Mouse (Mus musculus): ENCODE measurements at regions not wholly inside any gene's neighbourhood (a gene's known extent, or its start where the extent isn't known, plus 50 kb on each side); places are given as distances from the start of the nearest gene placed in this dataset.
"Not testable (repeated sequence)": the region's sequence is repeated elsewhere in the genome, so short reads cannot be mapped to it uniquely, and the experiment has no call there.

DNA sequence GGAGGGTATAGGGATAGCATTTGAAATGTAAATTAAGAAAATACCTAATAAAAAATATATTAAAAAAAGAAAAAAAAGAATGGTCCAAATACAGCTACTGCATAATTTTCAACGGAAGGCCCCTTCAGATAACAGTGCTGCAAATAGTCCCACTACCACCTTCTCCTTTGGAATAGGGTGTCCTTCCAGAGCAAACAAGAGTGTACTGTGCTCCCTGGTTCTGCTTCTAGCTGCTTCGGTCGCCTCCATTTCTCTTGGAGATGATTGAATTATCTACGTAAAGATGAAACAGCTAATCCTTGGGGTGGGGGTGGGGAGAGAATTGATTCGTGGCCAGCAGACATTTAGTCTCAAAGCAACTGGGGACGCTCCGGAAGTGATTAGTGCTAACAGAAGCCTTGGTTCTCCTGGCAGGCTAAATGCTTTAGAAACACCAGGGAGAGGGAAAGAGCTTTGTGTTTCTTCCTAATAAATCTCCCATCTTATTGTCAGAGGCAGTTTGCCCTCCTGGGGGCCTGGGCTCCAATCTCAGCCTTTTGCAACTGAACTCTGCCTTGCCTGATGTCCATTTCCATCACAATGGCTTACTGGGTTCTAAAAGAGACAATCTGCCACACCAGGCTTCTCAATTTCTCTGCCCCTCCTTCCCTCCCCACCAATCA, 184.5 kb upstream of the Tbl1xr1 start:
- DNase-seq: no peak

DNA sequence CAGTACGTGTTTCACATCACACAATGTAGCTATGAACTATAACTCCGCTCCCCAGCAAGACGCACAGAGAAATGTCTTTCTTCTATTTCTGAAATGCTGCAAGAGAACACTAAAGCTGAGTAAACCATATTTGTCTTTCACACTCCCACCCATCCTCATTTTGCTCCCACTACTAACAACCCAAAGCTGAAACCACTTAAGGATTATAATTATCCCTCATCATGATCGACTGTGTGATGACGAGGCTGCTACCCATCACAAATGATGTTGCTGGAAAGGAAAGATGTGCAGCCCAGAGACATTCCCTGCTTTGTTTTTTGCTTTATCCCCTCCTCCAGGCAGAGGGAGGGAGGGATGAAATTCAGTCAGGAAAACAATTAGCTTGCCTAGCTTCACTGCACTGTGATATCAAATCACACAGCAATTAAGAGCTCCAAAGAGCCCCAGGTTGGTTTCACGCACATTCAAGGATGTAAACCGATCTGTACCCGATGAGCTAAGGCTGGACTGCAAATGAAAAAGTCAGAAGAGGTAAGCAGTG, 183.5 kb upstream of the Tbl1xr1 start:
- no peak for DNase-seq

DNA sequence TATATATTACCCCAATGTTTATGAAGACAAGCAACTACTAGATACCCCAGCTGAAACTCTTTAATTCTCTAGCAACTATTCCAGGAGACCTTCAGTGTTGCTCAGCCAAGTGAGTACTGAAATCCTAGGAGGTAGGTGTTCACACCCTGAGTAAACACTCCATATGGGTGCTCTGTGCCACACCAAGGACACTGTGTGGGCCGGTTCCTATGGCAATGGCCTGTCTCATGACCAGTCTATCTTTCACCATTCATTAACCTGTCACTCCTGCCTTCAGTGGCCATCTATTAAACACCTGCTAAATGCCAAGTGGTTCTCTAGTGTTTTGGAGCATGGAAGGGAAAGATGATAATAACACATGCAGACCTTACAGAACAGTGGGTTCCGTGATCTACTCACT, 180.9 kb upstream of the Tbl1xr1 start:
- no peak for DNase-seq

DNA sequence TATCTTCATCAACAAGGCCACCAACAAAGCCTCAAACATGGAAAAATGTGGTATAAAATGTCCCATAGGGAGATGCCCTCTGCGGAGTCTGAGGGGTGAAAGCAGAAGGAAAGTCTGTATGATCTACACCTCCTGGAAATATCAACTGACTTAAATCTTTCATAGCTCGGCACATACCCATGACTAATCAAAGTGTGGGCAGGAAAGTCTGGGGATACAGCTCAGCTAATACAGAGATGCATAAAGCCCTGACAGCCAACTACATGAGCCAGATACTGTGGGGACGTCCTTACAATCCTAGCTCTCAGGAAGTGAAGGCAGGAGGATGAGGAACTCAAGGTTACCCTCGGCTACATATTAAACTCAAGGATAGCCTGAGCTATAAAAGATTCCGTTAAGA, 178.2 kb upstream of the Tbl1xr1 start:
- DNase-seq: no peak

- DNase-seq: no peak
These were observed 170.9 kb upstream of the Tbl1xr1 start for GRCm38 (mm10) chr3:21905384-21906073.

DNA sequence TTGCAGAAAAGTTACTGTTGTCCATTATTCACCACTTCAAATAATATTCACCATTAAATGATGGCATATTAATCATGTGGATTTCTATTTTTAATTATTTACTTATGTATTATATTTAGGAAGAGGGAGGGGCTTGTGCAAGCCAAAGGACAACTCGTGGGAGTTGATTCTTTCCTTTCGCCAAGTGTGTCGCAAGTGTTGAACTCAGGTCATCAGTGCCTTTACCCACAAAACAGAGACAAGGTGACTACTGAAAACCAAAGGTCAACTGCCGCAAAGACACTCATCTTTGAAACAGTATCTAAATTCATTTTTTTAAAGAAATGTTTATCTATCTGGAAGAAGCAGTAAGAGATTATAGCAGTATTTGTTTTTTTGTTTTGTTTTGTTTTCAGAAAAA, 167.6 kb upstream of the Tbl1xr1 start:
- no peak for DNase-seq

DNA sequence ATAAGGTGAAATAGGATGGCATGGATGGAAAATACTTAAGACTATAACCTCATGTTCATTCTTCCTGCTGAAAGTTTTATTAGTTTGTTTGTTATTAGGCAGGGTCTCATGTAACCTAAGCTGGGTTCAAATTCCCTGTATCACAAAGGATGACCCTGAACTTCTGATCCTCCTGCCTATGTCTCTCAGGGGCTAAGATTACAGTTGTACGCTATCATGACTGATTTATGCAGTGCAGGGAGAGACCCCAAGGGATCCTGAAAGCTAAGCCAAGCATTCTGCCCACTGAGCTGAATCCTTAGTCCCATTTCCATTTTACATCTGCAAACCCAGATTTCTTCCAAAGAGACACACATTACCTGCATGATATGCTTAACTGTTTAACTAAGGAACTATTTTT, 166.4 kb upstream of the Tbl1xr1 start:
- no peak for DNase-seq

- no peak for DNase-seq
These were observed 165.4 kb upstream of the Tbl1xr1 start for GRCm38 (mm10) chr3:21911071-21911470.

DNA sequence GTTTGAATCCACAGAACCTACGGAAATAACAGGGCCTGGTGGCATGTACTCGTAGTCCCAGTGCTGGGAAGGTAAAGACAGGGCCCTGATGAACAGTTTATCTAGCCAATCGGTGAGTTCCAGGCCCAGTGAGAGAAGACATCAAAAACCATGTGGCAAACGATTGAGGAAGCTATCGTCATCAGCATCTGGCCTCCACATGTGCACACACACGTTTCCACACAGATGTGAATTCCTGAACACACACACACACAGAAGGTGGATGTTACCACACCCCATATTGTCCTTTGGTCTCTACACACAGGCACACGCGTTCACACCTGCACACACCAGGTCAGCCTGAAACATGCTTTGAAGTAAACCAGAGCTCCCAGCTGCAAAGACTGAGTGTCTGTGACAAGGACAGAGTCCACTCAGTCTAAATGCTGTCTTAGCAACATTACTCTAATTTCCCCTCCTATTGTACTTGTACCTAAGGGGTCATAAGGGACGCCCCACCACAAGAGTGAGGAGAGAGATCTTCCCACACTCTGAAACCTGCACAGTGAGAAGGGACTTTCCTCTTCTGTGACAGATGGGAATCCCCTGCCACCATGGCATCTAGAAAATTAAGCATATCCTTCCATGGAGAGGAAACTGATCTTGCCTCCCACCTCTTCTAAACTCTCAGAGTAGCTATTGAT, 159.1 kb upstream of the Tbl1xr1 start:
- no peak for DNase-seq

GRCm38 (mm10) chr3:21918431-21918830, 158.0 kb upstream of the Tbl1xr1 start:
- DNase-seq: no peak

- DNase-seq: no peak
These were observed 156.5 kb upstream of the Tbl1xr1 start for GRCm38 (mm10) chr3:21919931-21920330.

DNA sequence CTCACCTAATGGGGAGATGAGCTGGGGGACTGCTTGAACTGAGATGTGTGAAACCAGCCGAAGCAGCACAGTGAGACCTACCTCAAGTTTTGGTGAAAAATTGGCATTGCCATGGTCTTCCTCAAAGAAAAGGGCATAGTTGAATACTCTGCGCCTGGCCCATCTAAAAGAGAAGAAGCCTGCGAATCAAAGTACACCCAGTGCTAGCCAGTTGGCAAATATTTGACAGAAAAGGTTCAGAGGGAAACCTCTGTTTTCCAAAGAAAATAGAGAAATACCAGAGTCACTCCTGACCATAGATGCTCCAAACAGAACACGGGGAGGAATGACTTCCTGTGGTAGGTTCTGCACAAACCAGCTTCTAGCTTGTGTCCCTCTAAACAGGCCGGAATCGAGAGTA, 144.5 kb upstream of the Tbl1xr1 start:
- no peak for DNase-seq

DNA sequence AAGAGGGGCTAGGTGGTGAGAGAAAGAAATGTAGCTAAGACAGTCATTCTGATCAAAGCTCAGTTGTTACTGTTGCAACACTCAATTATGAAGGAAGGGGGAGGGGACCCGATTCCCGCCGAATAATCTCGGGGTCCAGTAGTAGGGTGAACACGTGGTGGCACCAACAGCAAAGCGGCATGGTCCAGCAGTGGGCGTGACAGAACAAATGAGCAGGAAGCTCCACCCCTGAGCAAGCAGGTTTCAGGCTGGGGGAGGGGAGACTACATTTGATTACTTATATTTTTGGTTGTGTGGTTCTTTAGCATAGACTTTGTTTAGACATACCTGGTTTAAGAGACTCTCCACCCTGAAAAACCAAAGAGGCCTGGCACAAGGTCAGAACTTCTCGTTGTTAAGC, 143.8 kb upstream of the Tbl1xr1 start:
- not testable (repeated sequence) for DNase-seq

- peak; percentile 14 for DNase-seq
These were observed 141.7 kb upstream of the Tbl1xr1 start for GRCm38 (mm10) chr3:21934731-21935271.

GRCm38 (mm10) chr3:21935571-21936261, 140.7 kb upstream of the Tbl1xr1 start:
- DNase-seq: peak; percentile 93

GRCm38 (mm10) chr3:21936262-21936603, 140.2 kb upstream of the Tbl1xr1 start:
- DNase-seq: no peak

GRCm38 (mm10) chr3:21936616-21937015, 139.8 kb upstream of the Tbl1xr1 start:
- DNase-seq: peak; percentile 39

DNA sequence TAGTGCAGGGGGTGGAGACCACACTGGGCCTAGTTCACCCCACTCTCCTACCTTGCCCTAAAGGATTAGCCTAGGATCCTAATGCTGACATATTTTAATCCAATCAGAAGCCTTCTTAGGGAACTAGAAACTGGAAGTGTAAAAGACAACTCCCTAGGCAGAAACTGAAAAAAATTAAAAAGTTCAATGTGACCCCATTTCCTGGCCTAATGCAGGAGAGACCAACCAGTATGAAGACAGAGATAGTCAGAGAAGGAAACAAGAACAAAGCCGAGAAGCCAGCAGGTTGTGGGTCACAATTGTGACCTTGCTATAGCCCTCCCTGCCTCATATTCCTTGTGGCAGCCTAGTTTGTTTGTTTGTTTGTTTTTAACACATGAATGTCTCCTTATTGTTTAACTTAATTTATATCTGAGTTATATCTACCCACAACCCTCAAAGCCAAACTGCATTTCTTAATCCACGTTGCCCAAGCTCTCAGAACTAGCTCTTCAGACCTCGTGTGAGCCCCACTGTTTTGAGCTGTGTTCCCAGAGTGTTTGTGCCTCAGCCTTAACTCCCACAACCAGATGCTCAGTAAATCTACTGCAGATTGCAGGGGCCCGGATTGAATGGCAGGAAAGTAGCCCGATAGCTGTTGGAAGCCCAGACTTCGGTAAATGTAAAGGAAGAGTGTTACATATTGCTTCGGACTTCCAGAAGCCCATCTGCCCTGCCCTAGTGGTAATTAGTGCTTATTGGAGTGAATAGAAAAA, 139.0 kb upstream of the Tbl1xr1 start:
- DNase-seq: no peak

DNA sequence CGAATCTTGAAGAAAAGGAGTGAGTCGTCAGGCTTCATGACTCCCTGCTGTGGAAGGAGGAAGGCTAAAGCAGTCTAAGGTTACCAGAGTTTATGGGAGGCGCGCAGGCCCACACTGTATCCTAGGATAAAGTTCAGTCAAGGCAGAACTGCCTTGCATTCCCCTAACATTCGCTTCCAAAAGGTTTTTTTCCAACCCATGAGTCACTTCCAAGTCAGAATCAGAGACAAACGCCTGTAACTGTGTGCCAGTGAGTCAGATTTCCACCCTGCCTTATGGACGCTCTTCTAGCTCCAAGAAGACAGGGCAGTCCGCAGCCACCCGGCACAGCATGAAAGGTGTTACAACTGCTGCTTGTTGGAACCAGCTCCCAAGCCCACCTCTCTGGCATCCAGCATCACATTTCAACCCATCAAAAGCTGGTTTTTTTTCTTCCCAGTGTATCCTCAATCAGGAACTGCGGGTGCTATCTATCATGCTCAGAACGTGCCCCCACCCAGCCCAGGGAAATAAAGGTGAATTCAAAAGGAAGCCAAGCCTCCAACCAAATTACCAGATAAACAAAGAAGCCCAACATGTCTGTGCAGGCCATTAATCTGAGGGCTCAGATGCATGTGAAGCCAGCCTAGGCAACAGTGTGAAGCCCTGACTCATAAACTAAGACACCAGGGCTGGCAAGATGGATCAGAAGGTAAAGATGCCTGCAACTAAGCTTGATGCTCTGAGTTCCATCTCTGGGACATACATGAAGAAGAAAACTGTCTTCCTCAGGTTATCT, 138.2 kb upstream of the Tbl1xr1 start:
- peak; percentile 56 for DNase-seq

GRCm38 (mm10) chr3:21939738-21940137, 136.7 kb upstream of the Tbl1xr1 start:
- DNase-seq: no peak

DNA sequence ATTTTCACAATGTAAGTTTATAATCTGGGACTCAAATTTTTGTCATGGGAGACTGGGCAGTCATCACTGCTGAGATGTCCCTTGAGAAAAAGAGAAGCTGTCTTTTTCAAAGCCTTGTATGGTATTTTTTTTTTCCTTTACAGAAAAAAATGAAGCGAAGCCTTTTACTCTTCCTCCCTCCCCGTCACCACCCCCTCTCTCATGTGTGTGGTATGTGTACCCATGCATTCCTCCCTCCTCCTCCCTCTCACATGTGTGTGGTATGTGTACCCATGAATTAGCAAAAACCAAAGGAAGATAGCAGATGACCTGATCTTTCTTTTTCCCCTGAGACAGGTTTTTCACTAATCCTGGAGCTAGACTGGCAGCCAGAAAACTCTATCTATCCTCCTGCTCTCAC, 134.9 kb upstream of the Tbl1xr1 start:
- no peak for DNase-seq

- no peak for DNase-seq
These were observed 133.5 kb upstream of the Tbl1xr1 start for GRCm38 (mm10) chr3:21942912-21943311.
